Mouse (Mus musculus) heart, postnatal 0 days (tissue): ENCODE measurements at regions not wholly inside any gene's neighbourhood (a gene's known extent, or its start where the extent isn't known, plus 50 kb on each side); places are given as distances from the start of the nearest gene placed in this dataset.

Source experiments
- ATAC-seq: fragments of 200-750 bp; cut with Nextera tagmentation; 2 replicates; pipeline ENCODE4 v1.8.0; 2017; ENCODE audit warnings: low read depth, moderate number of reproducible peaks, moderate library complexity; ENCODE audit not compliant: insufficient read depth
- DNase-seq: peaks from one replicate; pipeline ENCODE4 v3.0.0-alpha.2; 2016; ENCODE audit warnings: low spot score
- H3K27ac ChIP-seq: fragments of 300-500 bp; sonication (generic); 2 replicates; pipeline ENCODE4 v1.5.1; 2014; ENCODE audit warnings: low read depth, mild to moderate bottlenecking
- H3K27me3 ChIP-seq: fragments of 300-500 bp; sonication (generic); 2 replicates; pipeline ENCODE4 v1.6.1; 2014; ENCODE audit warnings: low read length, mixed read lengths; ENCODE audit not compliant: control insufficient read depth, insufficient read depth
- H3K36me3 ChIP-seq: fragments of 300-500 bp; sonication (generic); replicated peaks from 2 replicates; pipeline ENCODE4 v1.6.1; 2014; ENCODE audit warnings: low read length, mixed read lengths; ENCODE audit not compliant: control insufficient read depth, insufficient read depth
- H3K4me1 ChIP-seq: fragments of 300-500 bp; sonication (generic); 2 replicates; pipeline ENCODE4 v1.6.1; 2014; ENCODE audit warnings: antibody characterized with exemption; ENCODE audit not compliant: control insufficient read depth, insufficient read depth
- H3K4me2 ChIP-seq: fragments of 300-500 bp; sonication (generic); 2 replicates; pipeline ENCODE4 v1.6.1; 2014; ENCODE audit warnings: low read depth, mild to moderate bottlenecking, low read length, moderate library complexity
- H3K4me3 ChIP-seq: fragments of 300-500 bp; sonication (generic); 2 replicates; pipeline ENCODE4 v1.5.1; 2014; ENCODE audit warnings: low read depth, low read length
- H3K9ac ChIP-seq: fragments of 300-500 bp; sonication (generic); replicated peaks from 2 replicates; pipeline ENCODE4 v1.6.1; 2014; ENCODE audit warnings: low read depth, low read length, mixed read lengths
- H3K9me3 ChIP-seq: fragments of 300-500 bp; sonication (generic); replicated peaks from 2 replicates; pipeline ENCODE4 v1.6.1; 2016; ENCODE audit warnings: low read length; ENCODE audit not compliant: control insufficient read depth
- CTCF ChIP-seq: IDR thresholded peaks from 2 replicates; pipeline ENCODE4 v1.5.1; 2016; ENCODE audit warnings: antibody characterized with exemption, control low read depth, low read depth
- EP300 ChIP-seq: IDR thresholded peaks from 2 replicates; pipeline ENCODE4 v1.6.1; 2016; ENCODE audit warnings: antibody characterized with exemption, low read depth
- WGBS: fragments of 180-500 bp; shearing (Covaris S2); extraction: QIAGEN DNeasy Blood & Tissue Kit; methylation state at CpG from one replicate; pipeline ENCODE4 v1.1.7; 2014; 5-methylcytosine and 5-hydroxymethylcytosine counted together

DNA sequence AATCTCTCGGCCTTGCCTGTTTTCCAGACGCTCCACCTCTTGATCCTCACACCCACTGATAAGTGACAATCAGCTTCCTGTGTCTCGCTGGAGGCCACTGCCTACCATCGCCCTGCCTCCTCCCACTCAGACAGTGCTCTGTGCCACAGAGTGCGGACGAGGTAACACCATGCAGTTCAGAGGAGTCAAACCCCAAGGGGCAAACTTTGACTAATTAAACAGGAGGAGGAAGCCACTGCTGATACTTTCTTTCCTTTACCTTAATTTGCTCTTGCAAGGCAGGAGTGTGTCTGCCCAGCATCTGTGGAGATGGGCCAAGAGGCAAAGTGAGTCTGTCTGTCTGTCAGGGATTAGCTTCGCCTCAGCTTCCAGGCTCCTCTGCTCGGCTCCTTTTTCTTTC lies 192.2 kb downstream of the 3100002H09Rik start:
- H3K9me3 ChIP-seq: no peaks in the 10 kb centered on the region
- 22% methylated on average over 8 of the region's 8 CpGs for WGBS

DNA sequence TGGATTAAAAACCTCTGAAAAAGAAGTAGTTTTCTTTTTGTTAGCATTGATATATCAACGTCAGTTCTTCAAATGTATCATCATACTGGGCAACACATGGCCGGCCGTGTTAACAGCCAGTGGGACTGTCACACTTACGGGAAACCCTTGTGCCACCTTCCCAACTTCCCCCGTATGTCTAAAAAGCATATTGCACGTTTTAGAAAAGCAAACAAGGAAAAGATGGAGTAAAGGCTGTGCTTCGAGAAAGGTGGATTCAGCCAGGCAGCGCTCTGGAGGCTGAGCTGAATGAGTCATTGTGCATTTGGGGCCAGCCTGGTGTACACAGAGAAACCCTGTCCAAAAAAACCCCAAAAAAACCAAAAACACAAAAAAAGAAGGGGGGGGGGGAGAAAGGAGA lies 193.4 kb downstream of the 3100002H09Rik start:
- TF ChIP-seq EP300 (no peak), CTCF (no peak)
- no peak for ATAC-seq
- no peaks in the 10 kb centered on the region for H3K36me3 ChIP-seq
- H3K4me3 ChIP-seq: no peak overlapping the region
- no peaks in the 10 kb centered on the region for H3K27me3 ChIP-seq
- no peak overlapping the region for H3K9ac ChIP-seq
- 84% methylated on average over 8 of the region's 8 CpGs for WGBS
- H3K27ac ChIP-seq: no peak overlapping the region
- no peak for DNase-seq
- no peaks in the 10 kb centered on the region for H3K4me1 ChIP-seq
- no peak overlapping the region for H3K4me2 ChIP-seq
- H3K9me3 ChIP-seq: no peaks in the 10 kb centered on the region

More for the DNA sequence above, 192.2 kb downstream of the 3100002H09Rik start:
- ATAC-seq (no peak), DNase-seq (no peak)
- H3K4me1 ChIP-seq: no peaks in the 10 kb centered on the region
- no peak overlapping the region for H3K9ac ChIP-seq
- no peak overlapping the region for H3K4me2 ChIP-seq
- no peaks in the 10 kb centered on the region for H3K36me3 ChIP-seq
- no peak overlapping the region for H3K27ac ChIP-seq
- TF ChIP-seq EP300 (no peak), CTCF (no peak)
- H3K4me3 ChIP-seq: no peak overlapping the region
- no peaks in the 10 kb centered on the region for H3K27me3 ChIP-seq

DNA sequence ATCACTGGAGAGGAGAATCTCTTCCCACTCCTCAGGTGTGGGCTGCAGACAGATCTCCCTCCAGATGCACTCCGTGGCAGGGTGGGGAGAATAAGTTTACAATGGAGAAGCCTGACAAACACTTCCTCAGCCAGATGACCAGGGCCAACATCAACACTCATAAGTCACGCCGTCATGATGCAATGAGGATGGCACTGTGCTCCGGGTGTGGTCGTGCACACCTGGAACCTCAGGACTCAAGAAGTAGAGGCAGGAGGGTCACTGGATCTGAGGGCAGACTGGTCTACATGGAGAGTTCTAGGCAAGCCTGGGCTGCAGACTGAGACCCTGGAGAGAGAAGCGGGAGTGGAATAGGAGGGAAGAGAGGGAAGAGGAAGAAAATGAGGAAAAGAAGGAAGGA lies 194.3 kb downstream of the 3100002H09Rik start:
- ATAC-seq (no peak), DNase-seq (no peak)
- no peak overlapping the region for H3K4me3 ChIP-seq
- no peaks in the 10 kb centered on the region for H3K36me3 ChIP-seq
- no peak overlapping the region for H3K27ac ChIP-seq
- H3K9ac ChIP-seq: no peak overlapping the region
- no peak overlapping the region for H3K4me2 ChIP-seq
- no peaks in the 10 kb centered on the region for H3K9me3 ChIP-seq
- no peaks in the 10 kb centered on the region for H3K27me3 ChIP-seq
- no peaks in the 10 kb centered on the region for H3K4me1 ChIP-seq
- WGBS: 87% methylated on average over 6 of the region's 6 CpGs
- no peak for TF ChIP-seq EP300

DNA sequence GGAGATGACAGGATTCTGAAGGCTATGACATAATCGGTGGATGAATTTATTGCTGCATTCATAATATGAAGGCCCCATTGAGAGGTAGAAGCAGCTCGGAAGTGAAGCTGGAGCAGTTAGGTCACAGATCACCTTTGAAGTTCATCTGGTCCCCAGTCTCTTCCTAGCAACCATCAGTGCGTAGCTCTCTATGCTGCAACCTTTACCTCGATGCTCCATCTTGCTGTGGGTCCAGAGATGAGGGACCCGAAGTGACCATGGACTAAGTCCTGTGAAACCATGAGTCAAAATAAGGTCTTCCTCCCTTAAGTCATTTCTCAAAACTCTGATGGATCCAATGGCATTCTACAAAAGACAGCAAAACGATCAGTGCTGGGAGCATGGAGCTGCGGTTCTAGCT lies 196.2 kb downstream of the 3100002H09Rik start:
- Histone ChIP-seq H3K36me3 (no peaks in the 10 kb centered on the region), H3K27me3 (no peaks in the 10 kb centered on the region), H3K9ac (no peak overlapping the region), H3K27ac (no peak overlapping the region), H3K4me2 (no peak overlapping the region), H3K4me3 (no peak overlapping the region), H3K4me1 (no peaks in the 10 kb centered on the region), H3K9me3 (no peaks in the 10 kb centered on the region)
- no peak for DNase-seq
- no peak for ATAC-seq
- TF ChIP-seq CTCF: no peak
- TF ChIP-seq EP300: no peak
- 84% methylated on average over 7 of the region's 7 CpGs for WGBS

DNA sequence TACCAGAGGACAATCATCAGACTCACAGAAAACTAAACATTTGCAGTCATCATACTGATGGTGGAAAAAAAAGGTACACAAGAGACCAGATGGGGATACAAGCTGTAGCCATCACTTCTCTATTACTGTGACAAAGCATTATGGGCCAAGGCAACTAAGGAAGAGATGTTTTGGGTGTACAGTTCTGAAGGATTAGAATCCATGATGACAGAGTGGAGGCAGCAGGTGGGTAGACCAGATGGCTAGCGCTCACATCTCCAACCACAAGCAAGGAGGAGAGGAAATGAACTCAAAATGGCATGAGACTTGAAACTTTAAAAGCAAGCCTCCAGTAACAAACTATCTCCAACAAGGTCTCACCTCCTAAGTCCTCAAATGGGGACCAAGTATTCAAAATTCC lies 201.3 kb downstream of the 3100002H09Rik start:
- Histone ChIP-seq H3K4me2 (no peak overlapping the region), H3K9me3 (no peaks in the 10 kb centered on the region), H3K9ac (no peak overlapping the region), H3K36me3 (no peaks in the 10 kb centered on the region), H3K4me3 (no peak overlapping the region), H3K27me3 (no peaks in the 10 kb centered on the region), H3K27ac (no peak overlapping the region), H3K4me1 (no peaks in the 10 kb centered on the region)
- TF ChIP-seq EP300: no peak
- DNase-seq: no peak
- 88% methylated on average over 1 of the region's 1 CpGs for WGBS
- ATAC-seq: no peak

DNA sequence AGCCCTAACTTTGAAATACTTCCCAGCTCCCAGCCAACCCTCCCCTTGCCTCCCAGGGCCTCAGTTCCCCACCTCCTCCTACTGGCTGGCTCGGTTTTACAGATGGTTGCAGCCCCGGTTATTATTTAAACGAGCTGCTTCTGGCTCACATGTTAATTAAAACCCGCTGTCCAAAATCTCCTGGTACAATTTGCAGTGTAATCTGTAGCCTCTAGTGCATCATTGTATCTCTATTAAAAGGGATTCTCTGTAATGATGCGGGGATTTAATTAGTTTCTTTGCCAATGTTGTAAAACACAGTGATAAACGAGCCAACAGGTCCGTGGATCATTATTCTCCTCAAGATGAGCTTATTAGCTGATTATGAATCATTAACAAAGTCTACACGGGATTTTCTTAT lies 208.5 kb downstream of the 3100002H09Rik start:
- Histone ChIP-seq H3K27ac (no peak overlapping the region), H3K36me3 (no peaks in the 10 kb centered on the region), H3K4me2 (no peak overlapping the region), H3K27me3 (no peaks in the 10 kb centered on the region), H3K9ac (no peak overlapping the region), H3K4me3 (no peak overlapping the region), H3K4me1 (0 out of 2 replicates have a peak, but pooled peaks cover under 1% of the 10 kb centered on the region), H3K9me3 (no peaks in the 10 kb centered on the region)
- 75% methylated on average over 8 of the region's 8 CpGs for WGBS
- ATAC-seq: no peak
- DNase-seq: no peak
- TF ChIP-seq CTCF (no peak), EP300 (no peak)
